Mouse (Mus musculus): Measurements from ENCODE around the gene Scn8a.

Scn8a gene

GRCm38 (mm10) chr15:101092829-101093648, 223.4 kb downstream of the Scn8a start:
- DNase-seq (ENCODE audit: low read depth, low spot score) = no peak

- DNase-seq (ENCODE audit: low read depth, low spot score) = no peak
These were observed 224.3 kb downstream of the Scn8a start for GRCm38 (mm10) chr15:101093988-101094387.

- DNase-seq (ENCODE audit: low read depth, low spot score) = no peak
These were observed 225.3 kb downstream of the Scn8a start for GRCm38 (mm10) chr15:101094979-101095378.

- DNase-seq (ENCODE audit: low read depth, low spot score) = no peak
These were observed 225.7 kb downstream of the Scn8a start for GRCm38 (mm10) chr15:101095392-101095791.

Data from retina, postnatal 7 days (tissue).